Mouse (Mus musculus) testis, adult 2 months (tissue): ENCODE results near the gene Nsa2. TPM values are rescaled to one million over a fixed set of nuclear protein-coding genes. Genes with fewer than 3 reads are reported as not detected.

Experiments
- H3K27ac ChIP-seq: fragments of 200-500 bp; 2 replicates; pipeline ENCODE4 v1.5.1; 2012; ENCODE audit warnings: low read depth, low read length; ENCODE audit not compliant: control insufficient read depth, insufficient read depth
- H3K27me3 ChIP-seq: fragments of 200-500 bp; 2 replicates; pipeline ENCODE4 v1.6.1; 2012; ENCODE audit warnings: mild to moderate bottlenecking, low read length, moderate library complexity; ENCODE audit not compliant: control insufficient read depth, insufficient read depth
- H3K36me3 ChIP-seq: fragments of 200-500 bp; 2 replicates; pipeline ENCODE4 v1.6.1; 2012; ENCODE audit warnings: mild to moderate bottlenecking, low read length; ENCODE audit not compliant: control insufficient read depth, insufficient read depth
- H3K4me1 ChIP-seq: fragments of 200-500 bp; 2 replicates; pipeline ENCODE4 v1.6.1; 2012; ENCODE audit warnings: low read length; ENCODE audit not compliant: control insufficient read depth, insufficient read depth
- H3K4me3 ChIP-seq: fragments of 200-500 bp; 2 replicates; pipeline ENCODE4 v1.5.1; 2012; ENCODE audit warnings: low read depth, mild to moderate bottlenecking, low read length, moderate library complexity, mixed read lengths; ENCODE audit not compliant: control insufficient read depth
- CTCF ChIP-seq: fragments of 200-500 bp; IDR thresholded peaks from 2 replicates; pipeline ENCODE4 v1.5.1; 2012; ENCODE audit warnings: low read depth, mild to moderate bottlenecking, inconsistent platforms, low read length, moderate library complexity; ENCODE audit not compliant: control insufficient read depth, insufficient read depth, insufficient replicate concordance
- POLR2A ChIP-seq: fragments of 200-500 bp; IDR thresholded peaks from 2 replicates; pipeline ENCODE4 v1.6.1; 2012; ENCODE audit warnings: low read depth, mild to moderate bottlenecking, inconsistent platforms, low read length, moderate library complexity; ENCODE audit not compliant: control insufficient read depth
- polyA plus RNA-seq: library from polyadenylated mRNA; depleted of rRNA; stranded (reverse); fragments of >200 nt; gene quantifications from 2 replicates; pipeline ENCODE4 v1.2.3, GENCODE M21; 2012; rRNA removed

Nsa2 gene
- 26.9 and 28.4 TPM in 2 replicates for polyA plus RNA-seq

DNA sequence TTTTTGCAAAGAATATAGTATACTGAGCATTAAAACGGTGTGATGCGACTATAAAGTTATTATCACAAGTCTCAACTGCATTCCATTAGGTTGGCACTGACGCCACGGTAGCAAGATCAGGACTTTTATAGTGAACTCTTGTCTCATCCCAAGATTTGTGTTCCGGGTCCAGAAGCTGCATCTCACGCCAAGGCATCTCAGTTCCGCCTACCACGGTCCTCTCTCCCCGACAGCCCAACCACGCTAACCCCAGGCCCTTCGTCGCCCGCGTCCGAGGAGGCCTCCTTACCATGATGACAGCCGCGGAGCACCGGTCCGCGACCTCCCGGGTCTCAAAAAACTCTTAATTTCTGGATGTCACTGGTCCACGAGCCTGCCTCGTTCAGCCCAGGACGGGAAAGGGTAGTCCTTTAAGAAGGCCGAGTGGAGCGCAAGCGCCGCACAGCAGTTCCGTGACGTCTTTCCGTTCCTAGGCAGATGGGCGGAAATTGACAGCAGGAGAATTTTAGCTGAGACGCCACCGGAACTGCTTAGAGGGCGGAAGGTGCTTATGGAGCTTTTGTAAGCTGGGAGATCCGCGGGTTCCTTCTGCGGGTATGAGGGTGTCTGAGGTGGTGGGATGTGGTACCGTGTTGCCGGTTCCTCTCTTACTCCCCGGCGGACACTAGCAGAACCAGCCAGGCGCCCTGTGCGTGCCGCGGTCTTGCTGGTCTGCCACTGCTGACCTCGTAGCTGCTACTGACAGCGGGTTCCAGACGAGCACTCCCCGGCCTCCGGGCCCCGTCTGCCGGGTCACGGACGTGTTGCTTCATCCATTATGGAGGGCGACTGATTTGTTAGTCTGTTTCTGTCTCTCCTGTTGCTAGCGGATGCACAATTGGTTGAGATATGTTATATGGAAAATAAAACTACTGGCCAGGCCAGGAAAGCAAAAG lies at the start of gene Nsa2, which contains the start of gene Gfm2:
Gene Nsa2, minus strand, starts transcription at position 472 of the 935 bp plus-strand sequence.
Gene Gfm2, plus strand, starts transcription at position 472 of the 935 bp plus-strand sequence.
- peak within 1 kb of the TSS; percentile 98 for H3K4me3 ChIP-seq
- peak within 1 kb of the TSS; percentile 89 for H3K27ac ChIP-seq
- no peaks in the 10 kb centered on the region for H3K4me1 ChIP-seq
- H3K27me3 ChIP-seq: no peaks in the 10 kb centered on the region
- H3K36me3 ChIP-seq: no peaks in the 10 kb centered on the region; the same call in 1 of the 2 replicates
- peak; percentile 74 for TF ChIP-seq POLR2A
- no peak for TF ChIP-seq CTCF

DNA sequence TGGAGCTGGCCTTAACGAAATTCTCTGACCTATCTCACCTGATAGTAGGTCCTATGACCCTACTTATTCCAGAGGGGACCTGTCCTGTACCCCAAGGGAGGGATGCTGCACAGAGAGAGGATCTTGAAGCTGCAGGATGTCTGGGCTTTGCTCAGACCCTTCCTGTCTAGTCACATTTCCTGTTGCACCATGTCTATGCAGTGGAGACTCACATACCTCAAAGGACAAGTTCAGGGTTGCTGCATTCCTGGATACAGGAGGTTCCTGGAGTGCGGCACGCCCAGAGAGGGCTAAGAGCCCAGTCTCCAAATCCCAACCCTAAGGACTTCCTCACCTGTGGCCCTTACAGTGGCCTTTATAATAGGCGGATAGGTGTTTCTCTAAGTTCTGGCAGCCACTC lies 48.6 kb upstream of the Nsa2 start:
- no peak overlapping the region for H3K4me3 ChIP-seq
- no peak overlapping the region for H3K27ac ChIP-seq
- no peaks in the 10 kb centered on the region for H3K4me1 ChIP-seq
- H3K27me3 ChIP-seq: no peaks in the 10 kb centered on the region
- no peaks in the 10 kb centered on the region for H3K36me3 ChIP-seq
- TF ChIP-seq POLR2A: no peak
- no peak for TF ChIP-seq CTCF

DNA sequence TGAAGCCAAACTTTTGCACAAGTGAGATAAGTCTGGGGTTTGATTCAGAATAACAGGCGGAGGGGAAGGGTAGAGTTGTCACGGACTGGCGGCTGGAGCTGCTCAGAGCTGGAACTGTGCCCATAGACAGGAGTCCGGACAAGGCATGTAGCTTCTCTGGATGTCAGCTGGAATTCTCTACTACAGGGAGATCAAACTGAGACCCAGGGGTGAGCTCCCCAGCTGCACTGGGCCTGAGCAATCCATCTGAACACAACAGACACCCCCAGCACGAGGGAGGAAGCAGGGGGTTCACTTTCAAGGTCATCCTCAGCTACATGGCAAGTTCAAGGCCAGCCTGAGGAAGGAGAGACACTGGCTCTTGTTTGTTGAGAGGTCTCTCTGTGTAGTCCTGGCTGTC lies 46.9 kb upstream of the Nsa2 start:
- no peak overlapping the region for H3K27ac ChIP-seq

DNA sequence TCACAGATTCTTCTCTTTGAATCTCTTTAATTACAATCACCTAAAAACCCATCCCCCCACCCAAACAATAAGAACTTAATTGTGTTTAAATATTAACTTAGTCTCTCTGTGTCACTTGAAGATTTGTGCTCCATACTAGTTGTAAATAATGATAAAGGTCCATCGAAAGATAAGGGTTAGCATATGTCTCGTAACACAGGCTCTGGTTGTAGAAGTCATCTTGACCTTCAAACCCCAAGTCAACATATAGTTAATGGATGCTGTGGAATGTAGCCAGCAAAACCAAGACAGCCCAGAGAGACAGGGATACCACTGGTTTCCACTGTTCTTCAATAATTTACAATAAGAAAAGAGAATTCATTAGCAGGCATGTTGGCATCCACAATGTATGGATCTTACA lies 46.4 kb upstream of the Nsa2 start:
- H3K4me1 ChIP-seq: no peaks in the 10 kb centered on the region
- no peak overlapping the region for H3K27ac ChIP-seq
- TF ChIP-seq POLR2A (no peak), CTCF (no peak)

More for the DNA sequence above, 46.9 kb upstream of the Nsa2 start:
- Histone ChIP-seq H3K4me3 (no peak overlapping the region), H3K27me3 (no peaks in the 10 kb centered on the region), H3K4me1 (no peaks in the 10 kb centered on the region), H3K36me3 (no peaks in the 10 kb centered on the region)
- TF ChIP-seq POLR2A: no peak
- TF ChIP-seq CTCF: no peak

DNA sequence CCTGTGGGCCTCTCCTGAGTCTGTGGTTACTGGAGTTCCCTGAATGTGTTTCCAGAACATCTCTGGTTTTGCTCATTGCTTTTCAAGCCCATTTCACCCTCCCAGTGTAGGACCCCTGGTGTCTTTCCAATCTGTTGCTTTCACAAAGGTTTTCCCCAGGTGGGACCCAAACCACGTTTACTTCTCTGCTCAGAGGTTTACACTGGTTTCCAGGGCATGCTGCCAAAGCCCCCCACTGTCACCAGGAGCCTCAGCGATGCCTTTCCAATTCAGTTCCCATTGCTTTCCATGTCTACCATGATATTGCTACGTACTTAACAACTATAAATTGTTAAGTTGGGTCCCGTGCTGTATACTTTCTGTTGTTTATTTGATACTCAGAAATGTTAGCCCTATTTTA lies 45.1 kb upstream of the Nsa2 start:
- Histone ChIP-seq H3K27me3 (no peaks in the 10 kb centered on the region), H3K4me3 (no peak overlapping the region), H3K27ac (no peak overlapping the region), H3K4me1 (no peaks in the 10 kb centered on the region), H3K36me3 (no peaks in the 10 kb centered on the region; the same call in 1 of the 2 replicates)
- no peak for TF ChIP-seq CTCF
- TF ChIP-seq POLR2A: no peak

More for the DNA sequence above, 46.4 kb upstream of the Nsa2 start:
- no peaks in the 10 kb centered on the region for H3K36me3 ChIP-seq
- no peak overlapping the region for H3K4me3 ChIP-seq
- H3K27me3 ChIP-seq: no peaks in the 10 kb centered on the region

DNA sequence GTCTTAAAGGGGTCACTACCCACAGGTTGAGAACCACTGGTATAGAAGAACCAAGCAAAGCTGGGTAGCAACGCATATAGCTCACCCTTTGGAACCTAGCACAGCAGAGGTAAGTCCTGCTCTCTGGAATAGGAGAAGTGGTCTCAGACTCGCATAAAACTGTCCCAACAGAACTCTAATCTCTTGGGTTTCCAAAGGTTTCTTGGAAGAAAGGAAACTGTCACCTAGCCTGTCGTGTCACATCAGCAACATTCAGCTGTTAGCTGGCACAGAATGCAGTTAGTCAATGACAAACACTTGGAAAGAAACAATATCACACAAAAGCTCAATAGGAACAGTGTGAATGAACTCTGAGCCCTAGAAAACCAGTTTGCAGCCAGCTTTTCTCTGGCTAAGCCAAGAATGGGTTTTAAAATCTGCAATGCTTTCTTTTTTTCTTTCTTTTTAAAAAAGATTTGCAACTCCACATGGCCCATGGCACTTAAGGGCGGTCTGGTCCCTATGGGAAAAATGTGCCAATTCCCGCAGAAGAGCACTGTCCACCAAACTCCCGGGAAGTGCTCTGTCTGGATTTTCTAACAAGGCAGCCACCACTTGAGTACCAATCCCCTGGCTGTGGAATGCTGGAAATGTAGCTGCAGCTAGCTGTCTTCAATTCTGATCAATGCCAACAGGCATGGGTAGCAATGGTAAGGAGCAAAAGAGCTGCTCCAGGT lies 42.5 kb upstream of the Nsa2 start:
- TF ChIP-seq POLR2A: no peak
- TF ChIP-seq CTCF: no peak
- Histone ChIP-seq H3K4me1 (no peaks in the 10 kb centered on the region), H3K4me3 (no peak overlapping the region), H3K27me3 (no peaks in the 10 kb centered on the region), H3K27ac (no peak overlapping the region), H3K36me3 (no peaks in the 10 kb centered on the region; the same call in 1 of the 2 replicates)

DNA sequence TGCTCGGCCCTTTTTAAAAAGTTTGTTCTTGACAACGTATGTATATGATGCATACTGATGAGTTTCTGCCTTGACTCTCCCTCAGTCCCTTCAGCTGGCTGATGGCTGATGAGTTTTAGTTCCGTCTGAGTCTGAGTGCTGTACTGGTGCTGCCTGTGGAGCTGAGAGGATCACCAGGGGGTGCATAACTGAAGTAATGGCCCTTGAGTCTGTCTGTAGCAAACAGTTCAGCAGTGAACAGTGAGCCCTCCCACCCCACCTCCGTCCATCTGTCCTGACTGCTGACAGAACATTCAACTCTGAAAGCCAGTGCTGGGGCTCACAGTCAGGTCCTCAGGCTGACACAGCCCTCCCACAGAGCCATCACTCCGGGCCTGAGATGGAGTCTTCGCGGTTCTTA lies 41.2 kb upstream of the Nsa2 start:
- H3K27me3 ChIP-seq: no peaks in the 10 kb centered on the region
- no peaks in the 10 kb centered on the region; the same call in 1 of the 2 replicates for H3K36me3 ChIP-seq
- H3K4me3 ChIP-seq: no peak overlapping the region
- TF ChIP-seq CTCF (no peak), POLR2A (no peak)
- H3K4me1 ChIP-seq: no peaks in the 10 kb centered on the region
- no peak overlapping the region for H3K27ac ChIP-seq
